Mouse (Mus musculus): Measurements from ENCODE around the gene Zfpl1. TPM values are rescaled to one million over a fixed set of nuclear protein-coding genes. Genes with fewer than 3 reads are reported as not detected.

Gene Zfpl1
- polyA plus RNA-seq, 1 experiment from 2014 or later = 80.8 TPM

DNA sequence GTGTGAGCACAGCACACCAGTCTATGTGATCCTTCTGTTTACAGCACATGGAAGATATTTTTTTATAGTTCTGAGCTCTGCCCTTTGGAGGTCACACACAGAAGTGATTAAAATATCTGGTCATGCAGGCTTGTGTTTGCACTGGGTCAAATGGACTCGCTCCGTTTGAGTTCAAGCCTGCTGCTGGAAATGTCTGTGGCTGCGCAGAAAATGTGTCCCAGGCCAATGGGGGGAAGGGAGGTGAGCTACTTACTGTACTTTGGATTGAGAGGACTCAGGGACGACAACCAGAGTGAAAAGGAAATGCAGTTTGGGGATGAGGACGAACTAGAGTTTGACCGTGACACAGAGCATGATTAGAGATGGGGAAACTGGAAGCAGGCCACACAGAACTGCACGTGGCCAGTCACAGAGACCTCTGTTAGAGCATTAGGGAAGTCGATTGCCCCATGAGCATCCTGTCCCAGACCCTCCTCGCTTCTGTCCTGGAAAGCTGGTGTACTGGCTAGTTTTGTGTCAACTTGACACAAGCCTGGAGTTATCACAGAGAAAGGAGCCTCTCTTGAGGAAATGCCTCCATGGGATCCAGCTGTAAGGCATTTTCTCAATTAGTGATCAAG, 48.7 kb downstream of the Zfpl1 start:
- Histone ChIP-seq H3K4me2 (replicated peaks) (no peak overlapping the region), H3K36me3 (no peaks in the 10 kb centered on the region), H3K4me1 (no peaks in the 10 kb centered on the region; the same call in 1 of the 2 replicates), H3K4me3 (no peak overlapping the region), H3K27me3 (no peaks in the 10 kb centered on the region), H3K27ac (no peak overlapping the region), H3K9ac (no peak overlapping the region), H3K9me3 (no peaks in the 10 kb centered on the region)
- 62% methylated on average over 9 of the region's 9 CpGs for WGBS
- no peak for ATAC-seq (ENCODE audit: insufficient number of reproducible peaks, insufficient read depth, low FRiP score, low TSS enrichment)

Small RNA genes within 50 kb of the gene (microRNA-seq; reads per million reads assigned to microRNA genes)
- gene Mir6988 = 1.8 reads per million, percentile 3 among the genes with 10 or more reads in this experiment

Other genes starting within 250 kb of the Zfpl1 start
- 35.3 and 41.4 TPM in 2 replicates for gene Frmd8, start 209.7 kb downstream of the Zfpl1 start, polyA plus RNA-seq (2016; fragmentation: Nextera tagmentation; extraction: Ambion mirVana)
- gene Slc25a45, start 207.1 kb downstream of the Zfpl1 start, polyA plus RNA-seq (2016; fragmentation: Nextera tagmentation; extraction: Ambion mirVana) = 2.0 and 3.1 TPM in 2 replicates
- 5.3 and 6.3 TPM in 2 replicates for gene Tigd3, start 190.8 kb downstream of the Zfpl1 start, polyA plus RNA-seq (2016; fragmentation: Nextera tagmentation; extraction: Ambion mirVana)
- gene Dpf2, start 171.9 kb downstream of the Zfpl1 start, polyA plus RNA-seq (2016; fragmentation: Nextera tagmentation; extraction: Ambion mirVana) = 192 and 207 TPM in 2 replicates
- 3.6 and 4.2 TPM in 2 replicates for gene Cdc42ep2, start 160.1 kb downstream of the Zfpl1 start, polyA plus RNA-seq (2016; fragmentation: Nextera tagmentation; extraction: Ambion mirVana)
- 80.5 and 82.9 TPM in 2 replicates for gene Pola2, start 120.8 kb downstream of the Zfpl1 start, polyA plus RNA-seq (2016; fragmentation: Nextera tagmentation; extraction: Ambion mirVana)
- gene Slc22a20, start 98.8 kb downstream of the Zfpl1 start, polyA plus RNA-seq (2016; fragmentation: Nextera tagmentation; extraction: Ambion mirVana) = not detected in 2 replicates
- gene Capn1, start 69.1 kb downstream of the Zfpl1 start, polyA plus RNA-seq (2016; fragmentation: Nextera tagmentation; extraction: Ambion mirVana) = 7.0 and 7.7 TPM in 2 replicates
- gene Syvn1, start 38.4 kb downstream of the Zfpl1 start, polyA plus RNA-seq (2016; fragmentation: Nextera tagmentation; extraction: Ambion mirVana) = 26.4 and 29.8 TPM in 2 replicates
- gene Mrpl49, start 27.2 kb downstream of the Zfpl1 start, polyA plus RNA-seq (2016; fragmentation: Nextera tagmentation; extraction: Ambion mirVana) = 79.3 and 79.4 TPM in 2 replicates
- 703 and 704 TPM in 2 replicates for gene Fau, start 27.1 kb downstream of the Zfpl1 start, polyA plus RNA-seq (2016; fragmentation: Nextera tagmentation; extraction: Ambion mirVana)
- gene Znhit2, start 23.8 kb downstream of the Zfpl1 start, polyA plus RNA-seq (2016; fragmentation: Nextera tagmentation; extraction: Ambion mirVana) = 38.1 and 39.3 TPM in 2 replicates
- 31.9 and 33.2 TPM in 2 replicates for gene Tm7sf2, start 16.6 kb downstream of the Zfpl1 start, polyA plus RNA-seq (2016; fragmentation: Nextera tagmentation; extraction: Ambion mirVana)
- 76.0 and 78.4 TPM in 2 replicates for gene Vps51, start 7.7 kb downstream of the Zfpl1 start, polyA plus RNA-seq (2016; fragmentation: Nextera tagmentation; extraction: Ambion mirVana)
- gene Tmem262, start 4.9 kb downstream of the Zfpl1 start, polyA plus RNA-seq (2016; fragmentation: Nextera tagmentation; extraction: Ambion mirVana) = not detected in 2 replicates
- gene Gm28374, start 2.7 kb downstream of the Zfpl1 start, polyA plus RNA-seq (2016; fragmentation: Nextera tagmentation; extraction: Ambion mirVana) = 1.2 and 2.0 TPM in 2 replicates
- gene Cdca5, start within 50 bp of the Zfpl1 start, polyA plus RNA-seq (2016; fragmentation: Nextera tagmentation; extraction: Ambion mirVana) = 40.6 TPM in 2 replicates
- gene AC131692.1, start 9.5 kb upstream of the Zfpl1 start, polyA plus RNA-seq (2016; fragmentation: Nextera tagmentation; extraction: Ambion mirVana) = 0.43 and 0.50 TPM in 2 replicates
- gene Naaladl1, start 20.8 kb upstream of the Zfpl1 start, polyA plus RNA-seq (2016; fragmentation: Nextera tagmentation; extraction: Ambion mirVana) = 0.55 and 0.64 TPM in 2 replicates
- gene Sac3d1, start 33.7 kb upstream of the Zfpl1 start, polyA plus RNA-seq (2016; fragmentation: Nextera tagmentation; extraction: Ambion mirVana) = 55.6 and 58.8 TPM in 2 replicates
- gene Snx15, start 43.3 kb upstream of the Zfpl1 start, polyA plus RNA-seq (2016; fragmentation: Nextera tagmentation; extraction: Ambion mirVana) = 33.6 and 35.8 TPM in 2 replicates
- gene Batf2, start 56.0 kb upstream of the Zfpl1 start, polyA plus RNA-seq (2016; fragmentation: Nextera tagmentation; extraction: Ambion mirVana) = not detected in 2 replicates
- 100 and 102 TPM in 2 replicates for gene Arl2, start 56.6 kb upstream of the Zfpl1 start, polyA plus RNA-seq (2016; fragmentation: Nextera tagmentation; extraction: Ambion mirVana)
- not detected in 2 replicates for gene Majin, start 99.4 kb upstream of the Zfpl1 start, polyA plus RNA-seq (2016; fragmentation: Nextera tagmentation; extraction: Ambion mirVana)
- gene Gpha2, start 141.4 kb upstream of the Zfpl1 start, polyA plus RNA-seq (2016; fragmentation: Nextera tagmentation; extraction: Ambion mirVana) = 2.3 and 3.1 TPM in 2 replicates
- gene Ppp2r5b, start 150.9 kb upstream of the Zfpl1 start, polyA plus RNA-seq (2016; fragmentation: Nextera tagmentation; extraction: Ambion mirVana) = 34.5 and 40.1 TPM in 2 replicates
- gene Atg2a, start 156.7 kb upstream of the Zfpl1 start, polyA plus RNA-seq (2016; fragmentation: Nextera tagmentation; extraction: Ambion mirVana) = 11.7 and 12.0 TPM in 2 replicates
- gene Ehd1, start 191.8 kb upstream of the Zfpl1 start, polyA plus RNA-seq (2016; fragmentation: Nextera tagmentation; extraction: Ambion mirVana) = 76.6 and 77.6 TPM in 2 replicates
- 0.65 and 0.95 TPM in 2 replicates for gene Cdc42bpg, start 221.5 kb upstream of the Zfpl1 start, polyA plus RNA-seq (2016; fragmentation: Nextera tagmentation; extraction: Ambion mirVana)

All from embryonic facial prominence, embryonic 12.5 days (tissue).